Mouse (Mus musculus): ENCODE measurements around the gene Ptgis.

The Ptgis gene

DNA sequence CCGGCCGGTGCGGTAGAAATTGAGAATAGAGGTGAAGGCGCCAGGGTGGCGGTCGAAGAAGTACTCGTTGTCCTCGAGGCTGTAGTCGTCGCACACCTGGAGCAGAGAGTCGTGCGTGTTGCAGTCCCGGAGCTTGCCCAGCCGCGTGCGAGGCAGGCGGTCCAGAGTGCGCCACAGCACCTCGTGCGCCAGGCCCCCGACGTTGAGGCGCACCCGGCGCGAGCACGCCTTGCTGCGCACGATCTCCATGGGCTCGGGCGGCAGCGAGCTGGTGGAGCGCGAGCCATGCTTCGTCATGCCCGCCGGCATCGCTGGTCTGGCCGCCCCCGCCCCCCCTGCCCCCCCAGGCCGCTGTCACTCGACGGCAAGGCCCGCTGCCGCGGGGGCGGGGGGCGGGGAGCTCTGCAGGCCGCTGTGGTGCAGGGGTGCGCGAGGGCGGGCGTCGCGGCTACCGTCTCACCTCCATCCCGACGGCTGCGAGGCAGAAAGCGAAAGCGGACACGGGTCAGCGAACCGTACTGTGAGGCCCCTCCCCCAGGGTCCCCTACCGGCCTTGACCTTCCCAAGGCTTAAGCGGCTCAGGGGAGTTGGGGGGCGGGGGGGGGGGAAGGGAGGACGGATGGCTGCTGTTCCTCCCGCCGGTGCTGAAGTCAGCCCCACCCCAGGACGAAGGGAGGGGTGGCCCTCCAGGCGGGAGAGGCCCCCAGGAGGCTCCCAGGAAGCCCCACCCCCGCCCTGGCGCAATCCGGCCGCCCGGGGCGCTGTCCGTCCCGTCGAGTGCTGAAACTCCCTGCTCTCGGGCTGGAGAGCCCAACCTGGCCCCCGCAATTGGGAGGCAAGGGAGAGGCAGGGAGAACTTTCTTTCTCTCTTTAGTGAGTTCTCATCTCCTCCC lies 51.8 kb downstream of the Ptgis start:
- no peak for DNase-seq

GRCm38 (mm10) chr2:167187119-167187518 lies 53.3 kb downstream of the Ptgis start:
- no peak for DNase-seq

DNA sequence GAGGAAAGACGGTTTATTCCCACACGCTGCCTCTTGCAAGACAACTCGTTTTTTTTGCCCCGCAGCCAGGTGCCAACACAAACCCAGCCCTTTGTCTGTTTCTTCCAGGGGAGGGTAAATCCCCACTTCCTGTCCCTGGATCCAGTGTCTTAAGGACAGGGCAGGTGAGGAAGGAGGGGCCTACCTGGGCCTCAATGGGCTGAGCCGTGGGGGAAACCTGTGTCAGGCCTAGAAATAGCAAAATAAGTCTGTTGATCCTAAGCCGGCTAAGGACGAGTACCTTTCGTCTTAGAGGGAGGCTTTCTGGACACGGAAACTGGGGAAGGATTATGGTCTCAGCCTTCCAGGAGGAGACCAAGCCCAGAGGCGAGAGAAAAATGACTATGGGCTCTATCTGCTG lies 53.9 kb downstream of the Ptgis start:
- no peak for DNase-seq

DNA sequence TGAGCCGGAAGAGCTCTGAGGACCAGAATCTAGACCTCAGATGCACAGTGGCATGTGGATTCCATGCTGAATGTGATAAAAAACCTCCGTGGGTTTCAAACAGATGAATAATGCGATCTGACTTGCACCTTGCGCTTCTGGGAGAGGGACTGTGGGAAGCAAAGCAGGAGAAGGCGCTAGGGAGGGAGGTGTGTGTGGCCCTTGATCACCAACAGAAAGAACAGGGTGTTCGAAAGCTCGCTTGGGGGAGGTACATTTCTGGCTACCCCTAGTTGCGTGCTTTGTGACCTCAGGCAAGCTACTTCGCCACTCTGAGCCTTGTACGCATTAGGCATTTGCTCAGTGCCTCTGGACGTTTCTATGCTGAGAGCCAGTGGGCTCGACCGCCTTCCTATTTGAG lies 54.4 kb downstream of the Ptgis start:
- DNase-seq: no peak

GRCm38 (mm10) chr2:167185432-167185831 lies 55.0 kb downstream of the Ptgis start:
- no peak for DNase-seq

GRCm38 (mm10) chr2:167181662-167182389 lies 58.6 kb downstream of the Ptgis start:
- no peak for DNase-seq

DNA sequence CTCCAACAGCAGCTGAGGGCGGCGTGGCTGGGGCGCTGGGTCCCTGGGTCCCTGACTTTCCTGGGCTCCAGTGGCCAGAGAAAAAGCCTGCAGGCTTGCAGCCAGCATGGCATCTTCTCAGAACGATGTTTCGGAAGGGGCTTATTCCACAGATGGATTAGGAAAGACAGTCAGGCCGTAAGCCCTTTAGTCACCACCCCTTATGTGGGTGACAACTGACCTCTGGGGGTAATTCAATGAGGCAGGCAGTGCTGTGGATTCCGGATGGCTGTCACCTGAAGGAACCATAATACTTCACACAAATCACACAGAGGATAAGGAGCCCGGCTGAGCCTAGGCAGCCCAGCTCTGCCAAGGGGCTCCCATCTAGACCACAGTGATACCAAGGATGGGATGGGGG lies 59.3 kb downstream of the Ptgis start:
- no peak for DNase-seq

DNA sequence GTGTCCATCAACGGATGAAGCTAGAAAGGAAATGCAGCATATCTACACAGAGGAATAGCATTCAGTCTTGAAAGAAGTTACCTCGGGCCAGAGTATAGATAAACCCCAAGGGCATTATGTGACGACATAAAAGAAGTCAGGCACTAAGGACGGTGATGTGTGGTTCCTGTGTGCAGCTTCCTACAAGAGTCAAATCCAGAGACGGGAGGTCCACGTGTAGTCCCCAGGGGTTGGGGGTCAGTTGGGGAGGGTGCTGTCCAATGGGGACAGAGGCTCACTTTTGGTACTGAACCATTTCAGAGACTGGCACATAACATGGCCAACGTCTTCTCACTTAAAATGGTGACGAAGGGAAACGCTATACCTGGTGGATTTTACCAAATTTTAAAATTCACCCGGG lies 61.1 kb downstream of the Ptgis start:
- no peak for DNase-seq

DNA sequence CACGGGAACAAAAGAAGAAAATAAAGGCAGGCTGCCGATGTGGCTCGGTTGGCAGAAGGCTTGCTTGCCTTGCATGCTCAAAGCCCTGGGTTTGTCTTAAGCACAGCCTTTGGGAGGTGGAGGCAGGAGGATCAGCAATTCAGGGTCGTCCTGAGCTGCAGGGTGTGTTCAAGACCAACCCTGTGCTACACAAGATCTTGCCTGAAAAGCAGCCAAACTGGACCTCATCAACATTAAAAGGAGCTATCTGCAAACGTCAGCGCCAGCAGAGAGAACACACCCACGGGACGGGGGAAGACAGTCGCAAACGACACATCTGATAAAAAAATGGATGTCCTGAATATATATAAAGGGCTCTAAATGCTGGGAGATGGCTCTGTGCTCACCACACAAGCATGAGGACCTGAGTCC lies 63.2 kb downstream of the Ptgis start:
- no peak for DNase-seq

- no peak for DNase-seq
Measured at GRCm38 (mm10) chr2:167175284-167175683, 65.1 kb downstream of the Ptgis start.

DNA sequence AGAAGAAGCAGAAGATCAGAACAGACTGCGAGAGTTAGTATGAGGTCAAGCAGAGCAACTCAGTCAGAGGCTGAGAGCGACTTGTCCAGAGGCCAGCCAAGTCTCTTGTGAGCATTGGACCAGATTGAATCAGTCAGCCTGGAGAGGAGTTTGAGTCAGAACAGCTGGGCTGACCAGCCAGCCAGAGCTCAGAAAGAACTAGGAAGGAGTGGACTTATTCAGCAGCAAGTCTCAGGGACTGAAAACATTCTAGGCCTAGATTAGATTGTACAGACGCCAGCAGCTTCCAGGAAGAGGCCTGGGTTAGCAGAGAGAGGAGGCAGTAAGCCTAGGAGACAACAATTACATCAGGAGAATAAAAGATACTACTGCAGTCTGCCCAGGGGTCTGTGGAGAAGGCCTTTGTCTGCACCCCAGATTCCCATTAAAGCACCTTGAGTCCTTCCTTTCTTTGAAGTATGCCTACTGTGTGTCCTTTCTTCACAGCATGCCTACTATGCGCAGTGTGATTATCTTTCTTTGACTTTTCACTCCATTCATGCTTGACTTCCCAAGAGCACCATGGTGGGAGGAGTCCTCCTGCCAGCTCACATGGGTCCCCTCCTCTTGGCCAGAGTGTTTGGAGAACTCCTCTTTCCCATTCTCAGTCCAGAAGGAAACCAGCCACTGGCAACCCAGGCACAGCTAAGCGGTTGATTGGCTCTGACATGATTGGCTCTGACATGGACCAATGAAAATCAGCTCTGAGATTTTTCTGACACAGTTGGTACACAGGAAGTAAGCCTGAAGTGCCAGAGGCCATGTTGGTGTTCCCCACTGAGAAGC lies 67.1 kb downstream of the Ptgis start:
- DNase-seq: no peak

DNA sequence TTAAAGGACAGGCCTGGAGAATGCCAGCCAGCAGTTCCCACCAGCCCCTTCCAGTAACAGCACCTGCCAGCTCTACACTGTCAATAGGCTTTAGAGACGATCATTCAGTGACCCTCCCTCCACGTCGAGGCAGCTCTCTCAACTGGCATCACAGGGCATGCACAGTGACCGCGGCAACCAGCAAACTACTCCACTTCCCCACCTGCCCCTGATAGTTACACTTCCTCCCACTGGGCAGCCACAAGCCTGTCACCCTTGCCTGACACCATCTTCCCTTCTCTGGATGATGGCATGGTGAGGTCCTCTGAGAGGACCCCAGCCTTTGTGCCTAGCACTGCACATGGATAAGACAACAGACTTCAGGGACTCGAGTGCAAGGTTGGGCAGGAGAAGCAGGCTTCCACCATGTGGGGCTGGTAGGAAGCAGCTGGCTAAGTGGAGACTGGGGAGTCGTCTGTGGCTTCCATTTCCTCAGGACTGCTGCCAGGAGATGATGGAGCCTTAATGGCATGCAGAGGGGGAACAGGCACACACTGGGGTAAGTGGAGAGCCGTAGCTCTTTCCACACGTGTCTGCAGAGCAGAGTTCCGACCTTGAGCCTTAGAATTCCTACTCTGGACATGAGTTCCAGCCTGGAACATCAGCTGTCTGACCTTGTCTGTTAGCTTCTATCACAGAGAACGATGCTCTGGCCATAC lies 72.7 kb downstream of the Ptgis start:
- DNase-seq: no peak

DNA sequence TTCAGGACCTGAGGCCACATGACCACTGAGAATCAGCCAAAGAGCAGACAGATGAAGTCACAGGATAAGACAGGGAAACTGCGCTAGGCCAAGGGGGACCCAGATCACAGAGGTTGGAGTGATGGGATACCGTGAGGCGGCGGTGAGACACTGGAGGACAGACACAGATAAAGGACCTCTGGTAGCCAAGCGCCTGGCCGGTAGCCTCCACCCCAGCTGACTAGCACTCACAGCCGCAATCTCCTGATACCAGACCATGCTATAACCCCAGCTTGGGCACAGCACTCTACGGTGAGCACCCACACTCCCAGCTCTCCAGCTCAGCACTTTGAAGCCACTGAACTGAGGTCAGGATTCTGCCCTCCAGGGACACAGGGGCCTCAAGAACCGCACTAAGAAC lies 76.8 kb downstream of the Ptgis start:
- no peak for DNase-seq

- DNase-seq: no peak
Measured at GRCm38 (mm10) chr2:167163134-167163533, 77.3 kb downstream of the Ptgis start.

DNA sequence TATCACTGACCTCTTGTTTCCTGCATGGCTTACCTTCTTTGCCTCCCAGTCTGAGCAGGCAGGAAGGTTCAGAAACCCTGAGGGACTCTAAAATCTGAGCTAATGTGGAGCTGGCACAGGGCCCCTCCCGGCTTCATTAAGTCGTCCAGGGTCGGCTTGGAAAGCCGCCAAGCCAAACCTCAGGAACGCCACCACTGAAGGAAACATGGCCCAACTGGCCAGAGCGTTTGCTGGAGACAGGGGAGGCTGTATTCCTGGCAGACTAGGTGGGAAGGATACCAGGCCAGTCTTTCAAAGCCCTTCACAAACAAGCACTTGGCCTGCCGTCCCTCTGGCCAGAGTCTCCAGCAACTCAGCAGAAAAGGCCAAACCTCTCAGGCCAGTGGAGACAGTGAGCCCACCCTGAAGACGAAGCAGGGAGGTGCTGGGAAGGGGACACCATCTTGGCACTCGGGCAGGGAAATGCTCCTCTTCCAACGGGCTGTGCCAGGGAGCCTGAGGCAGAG lies 77.8 kb downstream of the Ptgis start:
- DNase-seq: no peak

- DNase-seq: no peak
Measured at GRCm38 (mm10) chr2:167159721-167160120, 80.7 kb downstream of the Ptgis start.

- no peak for DNase-seq
Measured at GRCm38 (mm10) chr2:167158780-167159179, 81.6 kb downstream of the Ptgis start.

- DNase-seq: no peak
Measured at GRCm38 (mm10) chr2:167156118-167156715, 84.2 kb downstream of the Ptgis start.

- no peak for DNase-seq
Measured at GRCm38 (mm10) chr2:167155541-167155973, 84.8 kb downstream of the Ptgis start.

GRCm38 (mm10) chr2:167150880-167151279 lies 89.5 kb downstream of the Ptgis start:
- DNase-seq: no peak

DNA sequence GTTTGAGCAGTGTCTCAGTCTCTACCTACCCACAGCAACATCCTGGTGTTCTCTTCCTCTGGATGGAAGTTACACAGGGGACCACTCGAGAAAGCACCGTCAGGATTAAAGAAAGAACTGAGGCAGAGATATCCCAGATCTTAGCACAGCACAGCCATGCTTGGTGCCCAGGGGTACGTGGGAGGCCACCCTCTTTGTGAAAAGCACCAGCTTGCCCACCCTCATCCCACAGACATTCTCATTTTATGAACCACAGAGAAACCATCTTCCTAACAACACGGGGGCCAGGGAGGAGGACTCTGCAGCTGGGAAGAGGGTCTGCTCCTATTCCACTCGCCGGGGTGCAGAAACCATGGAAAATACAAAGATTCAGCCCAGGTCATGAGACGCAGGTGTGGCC lies 90.3 kb downstream of the Ptgis start:
- DNase-seq: no peak

- DNase-seq: no peak
Measured at GRCm38 (mm10) chr2:167149035-167149434, 91.4 kb downstream of the Ptgis start.

All from cerebellum, adult 11 months (tissue).